Mouse (Mus musculus): ENCODE results near the gene Gm20388. TPM values are rescaled to one million over a fixed set of nuclear protein-coding genes. Genes with fewer than 3 reads are reported as not detected.

Gm20388 gene
- polyA plus RNA-seq, 1 experiment = 10.6 TPM

DNA sequence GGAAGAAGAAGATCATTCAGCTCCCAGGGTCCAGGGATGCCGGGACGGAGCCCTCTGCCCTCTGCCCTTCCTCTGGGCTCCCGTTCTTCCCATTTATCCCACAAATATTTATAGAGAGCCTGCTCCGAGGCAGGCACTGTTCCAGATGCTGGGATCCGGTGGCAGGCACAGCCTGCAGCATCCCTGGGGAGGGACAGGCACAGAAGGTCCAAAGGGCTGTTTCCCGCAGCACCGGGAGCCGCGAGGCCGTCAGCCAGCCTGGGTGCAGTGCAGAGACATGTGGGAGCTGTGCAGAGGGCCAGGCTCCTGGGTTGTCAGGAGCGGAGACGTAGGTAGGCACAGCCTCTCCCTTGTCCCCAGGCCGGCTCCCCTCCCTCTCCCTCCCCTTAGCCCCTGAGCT, 322.3 kb downstream of the Gm20388 start:
- Histone ChIP-seq H3K4me3 (replicated peaks; ENCODE audit: control insufficient read depth, low read depth, low read length) (no peak overlapping the region), H3K27ac (ENCODE audit: control insufficient read depth, insufficient read depth, low read depth, low read length, poor library complexity) (no peak overlapping the region), H3K4me1 (ENCODE audit: control insufficient read depth, insufficient read depth, low read length) (no peaks in the 10 kb centered on the region)
- TF ChIP-seq CTCF (IDR thresholded peaks at IDR 0.05; ENCODE audit: control insufficient read depth, insufficient read depth, low read length) (no peak), POLR2A (IDR thresholded peaks at IDR 0.05; ENCODE audit: borderline replicate concordance, control insufficient read depth, low read depth, low read length) (no peak)
- whole genome bisulfite sequencing = 84% methylated on average over 13 of the region's 13 CpGs

DNA sequence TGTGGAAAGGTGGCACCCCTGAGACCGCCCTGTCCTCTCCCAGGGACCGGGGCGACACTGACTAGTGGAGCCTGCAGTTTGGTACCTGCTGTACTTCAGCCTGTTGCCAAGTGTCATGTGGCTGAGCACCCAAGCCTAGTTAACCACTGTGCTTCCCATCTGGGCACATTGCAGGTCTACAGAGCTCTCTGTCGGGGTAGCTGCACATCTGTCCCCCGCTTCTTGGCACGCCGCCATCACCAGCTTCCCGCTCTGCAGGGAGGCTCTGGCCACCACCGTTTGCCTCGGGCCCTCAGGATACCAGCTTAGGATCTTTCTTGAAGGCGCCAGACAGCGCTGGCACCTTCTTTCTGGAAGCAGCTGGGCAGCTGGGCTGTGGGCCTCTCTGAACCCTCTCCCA, 323.8 kb downstream of the Gm20388 start:
- H3K27ac ChIP-seq (ENCODE audit: control insufficient read depth, insufficient read depth, low read depth, low read length, poor library complexity) = no peak overlapping the region
- 38% methylated on average over 12 of the region's 12 CpGs for WGBS
- TF ChIP-seq CTCF (IDR thresholded peaks at IDR 0.05; ENCODE audit: control insufficient read depth, insufficient read depth, low read length) (no peak), POLR2A (IDR thresholded peaks at IDR 0.05; ENCODE audit: borderline replicate concordance, control insufficient read depth, low read depth, low read length) (no peak)
- no peaks in the 10 kb centered on the region for H3K4me1 ChIP-seq (ENCODE audit: control insufficient read depth, insufficient read depth, low read length)
- H3K4me3 ChIP-seq (replicated peaks; ENCODE audit: control insufficient read depth, low read depth, low read length) = no peak overlapping the region

GRCm38 (mm10) chr8:120234866-120235265, 324.2 kb downstream of the Gm20388 start:
- Histone ChIP-seq H3K4me3 (replicated peaks; ENCODE audit: control insufficient read depth, low read depth, low read length) (no peak overlapping the region), H3K4me1 (ENCODE audit: control insufficient read depth, insufficient read depth, low read length) (no peaks in the 10 kb centered on the region), H3K27ac (ENCODE audit: control insufficient read depth, insufficient read depth, low read depth, low read length, poor library complexity) (no peak overlapping the region)
- TF ChIP-seq CTCF (IDR thresholded peaks at IDR 0.05; ENCODE audit: control insufficient read depth, insufficient read depth, low read length) = no peak
- no peak for TF ChIP-seq POLR2A (IDR thresholded peaks at IDR 0.05; ENCODE audit: borderline replicate concordance, control insufficient read depth, low read depth, low read length)
- WGBS = 54% methylated on average over 8 of the region's 8 CpGs

DNA sequence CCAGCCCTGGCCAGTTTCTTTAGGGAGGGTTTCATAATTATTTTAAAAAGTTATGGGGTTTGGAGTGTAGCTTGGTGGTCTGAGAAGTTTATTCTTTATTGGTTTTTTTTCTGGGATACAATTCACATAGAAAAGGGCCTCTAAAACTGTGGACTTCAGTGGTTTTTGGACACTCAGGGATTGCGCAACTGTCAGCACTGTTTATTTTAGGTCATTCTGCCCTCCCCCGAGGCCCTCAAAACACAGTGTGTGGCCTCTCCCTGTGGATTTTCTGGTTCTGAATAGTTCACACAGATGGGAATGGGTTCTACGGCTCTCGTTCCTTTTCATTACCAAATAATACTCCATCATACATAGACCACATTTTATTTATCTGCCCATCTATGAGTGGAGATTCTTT, 332.6 kb downstream of the Gm20388 start:
- Histone ChIP-seq H3K4me3 (replicated peaks; ENCODE audit: control insufficient read depth, low read depth, low read length) (no peak overlapping the region), H3K4me1 (ENCODE audit: control insufficient read depth, insufficient read depth, low read length) (no peaks in the 10 kb centered on the region), H3K27ac (ENCODE audit: control insufficient read depth, insufficient read depth, low read depth, low read length, poor library complexity) (no peak overlapping the region)
- TF ChIP-seq CTCF (IDR thresholded peaks at IDR 0.05; ENCODE audit: control insufficient read depth, insufficient read depth, low read length) (no peak), POLR2A (IDR thresholded peaks at IDR 0.05; ENCODE audit: borderline replicate concordance, control insufficient read depth, low read depth, low read length) (no peak)
- 71% methylated on average over 4 of the region's 4 CpGs for WGBS

- WGBS = 81% methylated on average over 5 of the region's 5 CpGs
- Histone ChIP-seq H3K4me3 (replicated peaks; ENCODE audit: control insufficient read depth, low read depth, low read length) (no peak overlapping the region), H3K4me1 (ENCODE audit: control insufficient read depth, insufficient read depth, low read length) (no peaks in the 10 kb centered on the region), H3K27ac (ENCODE audit: control insufficient read depth, insufficient read depth, low read depth, low read length, poor library complexity) (no peak overlapping the region)
- TF ChIP-seq POLR2A (IDR thresholded peaks at IDR 0.05; ENCODE audit: borderline replicate concordance, control insufficient read depth, low read depth, low read length) (no peak), CTCF (IDR thresholded peaks at IDR 0.05; ENCODE audit: control insufficient read depth, insufficient read depth, low read length) (no peak)
Observed at GRCm38 (mm10) chr8:120243916-120244451, 333.3 kb downstream of the Gm20388 start.

DNA sequence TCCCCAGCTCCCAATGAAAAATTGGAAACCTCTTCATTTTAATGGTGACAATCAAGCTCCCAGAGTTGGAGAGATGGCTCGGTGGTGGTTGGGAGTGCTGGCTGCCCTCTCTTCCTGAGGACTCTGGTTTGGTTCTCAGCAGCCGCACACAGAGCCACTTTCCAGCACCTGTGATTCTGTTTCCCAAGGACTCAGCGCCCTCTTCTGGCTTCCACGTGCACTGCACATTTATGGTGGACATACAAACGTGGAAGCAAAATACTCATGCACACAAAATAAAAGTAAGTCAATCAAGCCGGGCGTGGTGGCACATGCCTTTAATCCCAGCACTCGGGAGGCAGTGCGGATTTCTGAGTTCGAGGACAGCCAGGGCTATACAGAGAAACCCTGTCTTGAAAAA, 333.9 kb downstream of the Gm20388 start:
- Histone ChIP-seq H3K4me1 (ENCODE audit: control insufficient read depth, insufficient read depth, low read length) (no peaks in the 10 kb centered on the region), H3K4me3 (replicated peaks; ENCODE audit: control insufficient read depth, low read depth, low read length) (no peak overlapping the region), H3K27ac (ENCODE audit: control insufficient read depth, insufficient read depth, low read depth, low read length, poor library complexity) (no peak overlapping the region)
- WGBS = 86% methylated on average over 10 of the region's 10 CpGs
- TF ChIP-seq POLR2A (IDR thresholded peaks at IDR 0.05; ENCODE audit: borderline replicate concordance, control insufficient read depth, low read depth, low read length) = no peak
- TF ChIP-seq CTCF (IDR thresholded peaks at IDR 0.05; ENCODE audit: control insufficient read depth, insufficient read depth, low read length) = no peak

GRCm38 (mm10) chr8:120247618-120248017, 337.0 kb downstream of the Gm20388 start:
- H3K27ac ChIP-seq (ENCODE audit: control insufficient read depth, insufficient read depth, low read depth, low read length, poor library complexity) = no peak overlapping the region
- WGBS = 89% methylated on average over 5 of the region's 5 CpGs
- TF ChIP-seq POLR2A (IDR thresholded peaks at IDR 0.05; ENCODE audit: borderline replicate concordance, control insufficient read depth, low read depth, low read length) (no peak), CTCF (IDR thresholded peaks at IDR 0.05; ENCODE audit: control insufficient read depth, insufficient read depth, low read length) (peak; percentile 22; the same call in 1 of the 2 replicates)

GRCm38 (mm10) chr8:120248031-120248430, 337.4 kb downstream of the Gm20388 start:
- 73% methylated on average over 7 of the region's 7 CpGs for WGBS
- no peak overlapping the region for H3K27ac ChIP-seq (ENCODE audit: control insufficient read depth, insufficient read depth, low read depth, low read length, poor library complexity)
- TF ChIP-seq CTCF (IDR thresholded peaks at IDR 0.05; ENCODE audit: control insufficient read depth, insufficient read depth, low read length) (no peak), POLR2A (IDR thresholded peaks at IDR 0.05; ENCODE audit: borderline replicate concordance, control insufficient read depth, low read depth, low read length) (no peak)
- no peak overlapping the region for H3K4me3 ChIP-seq (replicated peaks; ENCODE audit: control insufficient read depth, low read depth, low read length)
- H3K4me1 ChIP-seq (ENCODE audit: control insufficient read depth, insufficient read depth, low read length) = no peaks in the 10 kb centered on the region

More at GRCm38 (mm10) chr8:120247618-120248017, 337.0 kb downstream of the Gm20388 start:
- Histone ChIP-seq H3K4me3 (replicated peaks; ENCODE audit: control insufficient read depth, low read depth, low read length) (no peak overlapping the region), H3K4me1 (ENCODE audit: control insufficient read depth, insufficient read depth, low read length) (no peaks in the 10 kb centered on the region)

GRCm38 (mm10) chr8:120248451-120248850, 337.8 kb downstream of the Gm20388 start:
- no peak overlapping the region for H3K4me3 ChIP-seq (replicated peaks; ENCODE audit: control insufficient read depth, low read depth, low read length)
- no peak overlapping the region for H3K27ac ChIP-seq (ENCODE audit: control insufficient read depth, insufficient read depth, low read depth, low read length, poor library complexity)
- 77% methylated on average over 4 of the region's 4 CpGs for WGBS
- TF ChIP-seq POLR2A (IDR thresholded peaks at IDR 0.05; ENCODE audit: borderline replicate concordance, control insufficient read depth, low read depth, low read length) (no peak), CTCF (IDR thresholded peaks at IDR 0.05; ENCODE audit: control insufficient read depth, insufficient read depth, low read length) (no peak)
- H3K4me1 ChIP-seq (ENCODE audit: control insufficient read depth, insufficient read depth, low read length) = no peaks in the 10 kb centered on the region

Data from bone marrow, adult 2 months (tissue).